Mouse (Mus musculus) liver, adult 2 months (tissue): ENCODE measurements around the gene Ces4a. TPM values are rescaled to one million over a fixed set of nuclear protein-coding genes. Genes with fewer than 3 reads are reported as not detected.
A peak's percentile ranks its signal among the peaks of the same experiment; 100 is the strongest.

ENCODE experiments used
- DNase-seq: peaks from one replicate; pipeline ENCODE4 v3.0.0-alpha.2; 2011; ENCODE audit warnings: low read depth, low spot score; ENCODE audit errors: extremely low read depth
- H3K27ac ChIP-seq: fragments of 200-500 bp; replicated peaks from 2 replicates; pipeline ENCODE4 v1.5.1; 2012; ENCODE audit warnings: low read depth, mild to moderate bottlenecking, control low read depth, inconsistent platforms, low read length; ENCODE audit not compliant: insufficient read depth
- H3K27me3 ChIP-seq: fragments of 200-500 bp; 2 replicates; pipeline ENCODE4 v1.6.1; 2012; ENCODE audit warnings: mild to moderate bottlenecking, moderate library complexity, low read length, inconsistent platforms; ENCODE audit not compliant: control insufficient read depth, insufficient read depth
- H3K36me3 ChIP-seq: fragments of 200-500 bp; 2 replicates; pipeline ENCODE4 v1.6.1; 2012; ENCODE audit warnings: low read length, inconsistent platforms; ENCODE audit not compliant: control insufficient read depth, insufficient read depth
- H3K4me1 ChIP-seq: fragments of 200-500 bp; 2 replicates; pipeline ENCODE4 v1.6.1; 2011; ENCODE audit warnings: low read length; ENCODE audit not compliant: control insufficient read depth, insufficient read depth
- H3K4me3 ChIP-seq: fragments of 200-500 bp; 2 replicates; pipeline ENCODE4 v1.5.1; 2011; ENCODE audit warnings: low read depth, mild to moderate bottlenecking, control low read depth, low read length, moderate library complexity; ENCODE audit not compliant: insufficient read depth
- H3K79me2 ChIP-seq: fragments of 200-500 bp; 2 replicates; pipeline ENCODE4 v1.6.1; 2012; ENCODE audit warnings: inconsistent platforms, mild to moderate bottlenecking, low read length, moderate library complexity; ENCODE audit not compliant: control insufficient read depth, insufficient read depth
- H3K9ac ChIP-seq: fragments of 200-500 bp; 2 replicates; pipeline ENCODE4 v1.6.1; 2012; ENCODE audit warnings: low read depth, mild to moderate bottlenecking, control low read depth, inconsistent platforms, low read length
- CTCF ChIP-seq: fragments of 200-500 bp; IDR thresholded peaks from 2 replicates; pipeline ENCODE4 v1.5.1; 2011; ENCODE audit warnings: low read depth, low read length, control low read depth
- POLR2A ChIP-seq: fragments of 200-500 bp; IDR thresholded peaks from 2 replicates; pipeline ENCODE4 v1.6.1; 2011; ENCODE audit warnings: low read length, control low read depth; ENCODE audit not compliant: insufficient read depth; ENCODE audit errors: extremely low read depth
- WGBS: fragments of 180-500 bp; shearing (Covaris S2); methylation state at CpG from one replicate; pipeline ENCODE4 v1.1.7; 2018; 5-methylcytosine and 5-hydroxymethylcytosine counted together
- polyA plus RNA-seq: library from polyadenylated mRNA; depleted of rRNA; stranded (reverse); fragments of >200 nt; gene quantifications from 2 replicates; pipeline ENCODE4 v1.2.3, GENCODE M21; 2012
- total RNA-seq: library from RNA; depleted of rRNA; stranded (reverse); fragments of >200 nt; gene quantifications from 2 replicates; pipeline ENCODE4 v1.2.3, GENCODE M21; 2014

Ces4a gene
- total and polyA plus RNA-seq, 2 experiments, result 0.55 to 0.93 TPM

GRCm38 (mm10) chr8:105154316-105154715 is 22.7 kb downstream of the Ces4a start:
- 99% methylated on average over 5 of the region's 5 CpGs for WGBS

DNA sequence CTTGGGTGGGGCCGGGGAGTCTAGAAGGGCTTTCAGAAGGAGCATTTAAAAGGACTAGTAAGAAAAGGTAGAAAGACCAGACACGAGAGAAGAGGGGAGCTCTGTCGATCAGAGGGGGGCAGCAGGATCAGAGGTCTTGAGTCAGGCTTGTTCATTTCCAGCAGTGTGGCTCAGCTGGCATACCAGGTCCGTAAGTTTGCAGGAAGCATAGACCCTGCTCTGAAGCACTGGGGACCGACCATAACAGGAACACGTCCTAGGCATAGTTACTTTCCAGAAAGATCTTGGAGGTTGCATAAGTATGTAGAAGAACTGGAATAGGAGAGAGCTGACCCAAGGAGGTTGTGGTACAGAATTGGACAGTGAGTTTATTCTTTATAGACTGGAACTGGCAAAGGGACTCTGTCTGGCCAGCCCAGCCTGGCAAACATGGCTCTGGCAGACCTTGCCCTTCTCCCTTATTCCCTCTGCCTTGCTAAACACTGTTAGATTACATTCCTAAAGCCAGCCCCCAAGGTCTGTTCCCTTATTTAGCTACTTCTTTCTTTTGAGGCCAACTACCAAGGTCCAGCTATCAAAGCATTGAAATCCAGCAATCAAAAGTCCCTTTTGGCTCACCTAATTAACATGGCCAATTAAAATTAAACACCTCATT is 23.6 kb downstream of the Ces4a start:
- DNase-seq, result peak; percentile 72
- Histone ChIP-seq H3K36me3 (no peaks in the 10 kb centered on the region), H3K79me2 (no peaks in the 10 kb centered on the region), H3K27ac (no peak overlapping the region), H3K4me3 (no peak overlapping the region), H3K4me1 (peaks cover 8% of the 10 kb centered on the region; the same call in 1 of the 2 replicates), H3K27me3 (no peaks in the 10 kb centered on the region), H3K9ac (no peak overlapping the region)
- WGBS, result 84% methylated on average over 6 of the region's 6 CpGs
- TF ChIP-seq POLR2A, result no peak
- TF ChIP-seq CTCF, result no peak

More at GRCm38 (mm10) chr8:105154316-105154715, 22.7 kb downstream of the Ces4a start:
- no peak overlapping the region for H3K4me3 ChIP-seq
- H3K36me3 ChIP-seq, result no peaks in the 10 kb centered on the region
- TF ChIP-seq CTCF (no peak), POLR2A (no peak)
- no peaks in the 10 kb centered on the region for H3K79me2 ChIP-seq
- H3K9ac ChIP-seq, result no peak overlapping the region
- no peak overlapping the region for H3K27ac ChIP-seq
- no peak for DNase-seq
- H3K27me3 ChIP-seq, result no peaks in the 10 kb centered on the region
- H3K4me1 ChIP-seq, result peaks cover 8% of the 10 kb centered on the region; the same call in 1 of the 2 replicates

- Histone ChIP-seq H3K36me3 (no peaks in the 10 kb centered on the region), H3K4me1 (peaks cover 5% of the 10 kb centered on the region; the same call in 1 of the 2 replicates), H3K79me2 (no peaks in the 10 kb centered on the region), H3K4me3 (no peak overlapping the region), H3K27ac (no peak overlapping the region), H3K9ac (no peak overlapping the region), H3K27me3 (no peaks in the 10 kb centered on the region)
- DNase-seq, result peak; percentile 33
- WGBS, result 51% methylated on average over 10 of the region's 10 CpGs
- TF ChIP-seq CTCF (peak; percentile 87), POLR2A (no peak)
These were observed 26.0 kb downstream of the Ces4a start for GRCm38 (mm10) chr8:105157555-105157954.

GRCm38 (mm10) chr8:105158084-105158483 is 26.5 kb downstream of the Ces4a start:
- Histone ChIP-seq H3K36me3 (no peaks in the 10 kb centered on the region), H3K27ac (no peak overlapping the region), H3K4me3 (no peak overlapping the region), H3K4me1 (peaks cover 5% of the 10 kb centered on the region; the same call in 1 of the 2 replicates), H3K79me2 (no peaks in the 10 kb centered on the region), H3K9ac (no peak overlapping the region), H3K27me3 (no peaks in the 10 kb centered on the region)
- TF ChIP-seq CTCF (peak; percentile 5; the same call in 1 of the 2 replicates), POLR2A (no peak)
- WGBS, result 68% methylated on average over 3 of the region's 3 CpGs
- peak; percentile 12 for DNase-seq

DNA sequence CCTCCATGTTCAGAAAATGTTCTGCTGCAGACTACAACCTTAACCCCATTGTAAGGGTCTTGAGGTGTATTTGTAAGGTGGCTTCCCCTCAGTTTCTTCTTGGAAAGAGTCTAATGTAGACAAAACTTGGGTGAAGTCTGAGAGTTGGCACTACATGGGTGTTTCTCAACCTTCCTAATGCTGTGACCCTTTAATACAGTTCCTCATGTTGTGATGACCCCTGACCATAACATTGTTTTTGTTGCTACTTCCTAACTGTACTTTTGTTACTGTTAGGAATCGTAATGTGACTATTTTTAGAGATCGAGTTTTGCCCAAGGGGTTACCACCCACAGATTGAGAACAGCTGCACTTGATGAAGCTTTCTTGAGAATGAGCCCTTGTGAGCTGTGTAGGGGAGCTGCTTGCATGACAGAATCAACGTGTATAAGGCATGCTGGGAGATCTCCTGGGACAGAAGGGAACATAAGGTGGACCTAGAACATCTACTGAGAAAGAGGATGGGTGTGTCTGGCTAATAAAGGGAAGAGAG is 29.6 kb downstream of the Ces4a start:
- Histone ChIP-seq H3K9ac (no peak overlapping the region), H3K4me3 (no peak overlapping the region), H3K27ac (no peak overlapping the region), H3K36me3 (no peaks in the 10 kb centered on the region), H3K79me2 (no peaks in the 10 kb centered on the region), H3K27me3 (no peaks in the 10 kb centered on the region), H3K4me1 (no peaks in the 10 kb centered on the region)
- 66% methylated on average over 3 of the region's 3 CpGs for WGBS
- no peak for TF ChIP-seq POLR2A
- TF ChIP-seq CTCF, result no peak
- no peak for DNase-seq

- 68% methylated on average over 6 of the region's 6 CpGs for WGBS
- DNase-seq, result no peak
- no peak overlapping the region for H3K27ac ChIP-seq
These were observed 32.8 kb downstream of the Ces4a start for GRCm38 (mm10) chr8:105164272-105164902.

More at GRCm38 (mm10) chr8:105164272-105164902, 32.8 kb downstream of the Ces4a start:
- H3K79me2 ChIP-seq, result no peaks in the 10 kb centered on the region
- no peaks in the 10 kb centered on the region for H3K4me1 ChIP-seq
- H3K9ac ChIP-seq, result no peak overlapping the region
- H3K36me3 ChIP-seq, result no peaks in the 10 kb centered on the region
- TF ChIP-seq CTCF, result no peak
- no peak for TF ChIP-seq POLR2A
- H3K27me3 ChIP-seq, result no peaks in the 10 kb centered on the region
- H3K4me3 ChIP-seq, result no peak overlapping the region
